Mouse (Mus musculus): Measurements from ENCODE around the gene Ptpn1. TPM values are rescaled to one million over a fixed set of nuclear protein-coding genes. Genes with fewer than 3 reads are reported as not detected.

Ptpn1 gene
- polyA plus RNA-seq, 1 experiment from 2014 or later: 50.7 TPM

GRCm38 (mm10) chr2:167954928-167955327 is 23.1 kb downstream of the Ptpn1 start:
- H3K4me1 ChIP-seq (replicated peaks; ENCODE audit: control insufficient read depth, insufficient read depth, low read length): peaks cover 23% of the 10 kb centered on the region
- 67% methylated on average over 7 of the region's 7 CpGs for WGBS

DNA sequence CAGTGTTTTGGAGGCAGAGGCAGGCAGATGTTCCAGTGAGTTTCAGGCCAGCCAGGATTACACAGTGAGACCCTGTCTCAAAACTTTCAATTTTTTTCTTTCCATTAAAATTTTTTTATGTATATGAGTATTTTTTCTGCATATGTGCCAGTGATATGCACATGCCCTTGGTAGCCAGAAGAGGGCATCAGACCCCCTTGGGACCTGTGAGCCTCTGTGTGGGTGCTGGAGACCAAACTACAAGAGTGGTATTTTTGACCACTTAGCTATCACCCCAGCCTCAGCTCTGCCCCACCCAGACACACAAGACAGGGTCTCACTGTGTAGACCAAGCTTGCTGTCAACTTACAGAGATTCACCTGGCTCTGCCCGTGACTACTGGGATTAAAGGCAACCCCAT is 25.7 kb downstream of the Ptpn1 start:
- no peak for DNase-seq (ENCODE audit: low spot score)
- no peaks in the 10 kb centered on the region for H3K36me3 ChIP-seq (ENCODE audit: control insufficient read depth, insufficient read depth, low read length)
- H3K9me3 ChIP-seq (ENCODE audit: control insufficient read depth, low read length): no peaks in the 10 kb centered on the region
- H3K27me3 ChIP-seq (replicated peaks; ENCODE audit: control insufficient read depth, insufficient read depth, low read length): no peaks in the 10 kb centered on the region
- WGBS: 87% methylated on average over 1 of the region's 1 CpGs
- no peak overlapping the region for H3K4me2 ChIP-seq
- H3K4me3 ChIP-seq (ENCODE audit: low read depth, low read length): no peak overlapping the region
- ATAC-seq (replicated peaks; ENCODE audit: low FRiP score): no peak
- no peak overlapping the region for H3K9ac ChIP-seq (ENCODE audit: low read depth, low read length)
- H3K27ac ChIP-seq (ENCODE audit: low read depth, low read length): no peak overlapping the region
- H3K4me1 ChIP-seq (replicated peaks; ENCODE audit: control insufficient read depth, insufficient read depth, low read length): peaks cover 34% of the 10 kb centered on the region

More at GRCm38 (mm10) chr2:167954928-167955327, 23.1 kb downstream of the Ptpn1 start:
- H3K9me3 ChIP-seq (ENCODE audit: control insufficient read depth, low read length): no peaks in the 10 kb centered on the region
- H3K4me2 ChIP-seq: no peak overlapping the region
- H3K4me3 ChIP-seq (ENCODE audit: low read depth, low read length): no peak overlapping the region
- no peak overlapping the region for H3K9ac ChIP-seq (ENCODE audit: low read depth, low read length)
- no peaks in the 10 kb centered on the region for H3K27me3 ChIP-seq (replicated peaks; ENCODE audit: control insufficient read depth, insufficient read depth, low read length)
- H3K36me3 ChIP-seq (ENCODE audit: control insufficient read depth, insufficient read depth, low read length): no peaks in the 10 kb centered on the region
- H3K27ac ChIP-seq (ENCODE audit: low read depth, low read length): no peak overlapping the region
- ATAC-seq (replicated peaks; ENCODE audit: low FRiP score): no peak
- DNase-seq (ENCODE audit: low spot score): no peak

DNA sequence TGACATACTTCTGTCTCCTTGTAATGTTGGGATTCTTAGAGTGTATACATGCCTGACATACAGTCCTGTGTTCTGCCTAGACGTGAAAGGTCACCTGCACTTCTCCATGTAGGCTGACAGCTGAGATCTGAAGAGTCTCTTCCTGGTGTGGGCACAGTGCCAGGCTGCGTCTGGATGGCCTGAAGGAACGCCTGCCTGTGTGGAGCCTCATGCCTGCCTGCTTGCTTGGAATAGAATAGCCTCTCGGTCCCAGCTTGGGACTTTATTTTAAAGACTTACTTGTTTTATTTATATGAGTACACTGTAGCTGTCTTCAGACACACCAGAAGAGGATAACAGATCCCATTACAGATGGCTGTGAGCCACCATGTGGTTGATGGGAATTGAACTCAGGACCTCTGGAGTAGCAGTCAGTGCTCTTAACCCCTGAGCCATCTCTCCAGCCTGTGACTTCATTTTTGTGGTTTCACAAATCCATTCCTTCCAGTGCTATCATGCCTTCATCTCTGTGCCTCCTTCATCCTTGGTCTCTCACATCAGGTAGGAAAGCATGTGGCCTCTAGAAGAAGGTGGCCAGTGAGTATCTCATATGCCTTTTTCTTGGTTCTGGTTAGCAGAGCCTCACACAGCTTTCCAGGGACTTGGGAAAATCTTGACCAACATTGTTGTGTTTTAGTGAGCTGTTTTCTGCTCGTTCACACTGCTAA is 26.4 kb downstream of the Ptpn1 start:
- 81% methylated on average over 5 of the region's 5 CpGs for WGBS
- Histone ChIP-seq H3K4me3 (ENCODE audit: low read depth, low read length) (no peak overlapping the region), H3K4me1 (replicated peaks; ENCODE audit: control insufficient read depth, insufficient read depth, low read length) (peaks cover 34% of the 10 kb centered on the region), H3K4me2 (peak overlapping the region; percentile 13; the same call in 1 of the 2 replicates), H3K27me3 (replicated peaks; ENCODE audit: control insufficient read depth, insufficient read depth, low read length) (no peaks in the 10 kb centered on the region), H3K9me3 (ENCODE audit: control insufficient read depth, low read length) (no peaks in the 10 kb centered on the region), H3K9ac (ENCODE audit: low read depth, low read length) (no peak overlapping the region), H3K27ac (ENCODE audit: low read depth, low read length) (no peak overlapping the region), H3K36me3 (ENCODE audit: control insufficient read depth, insufficient read depth, low read length) (no peaks in the 10 kb centered on the region)
- no peak for DNase-seq (ENCODE audit: low spot score)
- ATAC-seq (replicated peaks; ENCODE audit: low FRiP score): no peak

- no peak overlapping the region for H3K9ac ChIP-seq (ENCODE audit: low read depth, low read length)
- H3K36me3 ChIP-seq (ENCODE audit: control insufficient read depth, insufficient read depth, low read length): no peaks in the 10 kb centered on the region
- no peak for DNase-seq (ENCODE audit: low spot score)
- peak overlapping the region; percentile 16 for H3K4me2 ChIP-seq
- H3K27ac ChIP-seq (ENCODE audit: low read depth, low read length): no peak overlapping the region
- peaks cover 34% of the 10 kb centered on the region for H3K4me1 ChIP-seq (replicated peaks; ENCODE audit: control insufficient read depth, insufficient read depth, low read length)
- WGBS: 43% methylated on average over 4 of the region's 4 CpGs
- no peaks in the 10 kb centered on the region for H3K27me3 ChIP-seq (replicated peaks; ENCODE audit: control insufficient read depth, insufficient read depth, low read length)
- ATAC-seq (replicated peaks; ENCODE audit: low FRiP score): no peak
- no peaks in the 10 kb centered on the region for H3K9me3 ChIP-seq (ENCODE audit: control insufficient read depth, low read length)
- no peak overlapping the region for H3K4me3 ChIP-seq (ENCODE audit: low read depth, low read length)
Measured at GRCm38 (mm10) chr2:167958843-167959242, 27.0 kb downstream of the Ptpn1 start.

DNA sequence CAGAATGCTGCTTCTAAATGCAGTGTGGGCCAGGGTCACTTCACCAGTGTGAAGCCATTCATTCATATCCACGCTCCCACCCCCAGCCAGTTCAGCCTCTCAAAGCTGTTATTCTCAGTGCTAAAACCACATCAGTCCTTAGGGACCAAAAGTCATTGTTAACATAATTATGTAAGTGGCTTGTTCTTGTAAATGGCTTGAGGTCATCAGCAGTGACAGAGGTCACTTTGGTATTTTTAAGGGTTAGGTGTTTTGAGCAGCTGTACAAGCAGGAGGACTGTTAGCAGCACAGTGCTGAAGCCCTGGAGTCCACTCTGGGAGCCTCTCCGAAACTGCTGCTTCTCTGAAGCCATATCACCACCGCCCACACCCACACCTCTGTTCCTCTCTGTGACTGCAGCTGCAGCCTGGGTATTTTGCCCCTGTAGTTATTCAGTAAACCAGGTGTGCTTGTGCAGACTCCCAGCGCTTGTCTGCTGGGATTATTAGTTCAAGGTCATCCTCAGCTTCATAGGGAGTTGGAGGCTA is 27.6 kb downstream of the Ptpn1 start:
- Histone ChIP-seq H3K27me3 (replicated peaks; ENCODE audit: control insufficient read depth, insufficient read depth, low read length) (no peaks in the 10 kb centered on the region), H3K4me1 (replicated peaks; ENCODE audit: control insufficient read depth, insufficient read depth, low read length) (peaks cover 34% of the 10 kb centered on the region), H3K9ac (ENCODE audit: low read depth, low read length) (peak overlapping the region; percentile 3; the same call in 1 of the 2 replicates), H3K27ac (ENCODE audit: low read depth, low read length) (peak overlapping the region; percentile 57), H3K4me2 (peak overlapping the region; percentile 16), H3K4me3 (ENCODE audit: low read depth, low read length) (no peak overlapping the region), H3K9me3 (ENCODE audit: control insufficient read depth, low read length) (no peaks in the 10 kb centered on the region), H3K36me3 (ENCODE audit: control insufficient read depth, insufficient read depth, low read length) (0 out of 2 replicates have a peak, but pooled peaks cover under 1% of the 10 kb centered on the region)
- WGBS: 60% methylated on average over 4 of the region's 4 CpGs
- DNase-seq (ENCODE audit: low spot score): no peak
- 0 out of 2 replicates have a peak, but pooled peaks have one; percentile 39 for ATAC-seq (replicated peaks; ENCODE audit: low FRiP score)

DNA sequence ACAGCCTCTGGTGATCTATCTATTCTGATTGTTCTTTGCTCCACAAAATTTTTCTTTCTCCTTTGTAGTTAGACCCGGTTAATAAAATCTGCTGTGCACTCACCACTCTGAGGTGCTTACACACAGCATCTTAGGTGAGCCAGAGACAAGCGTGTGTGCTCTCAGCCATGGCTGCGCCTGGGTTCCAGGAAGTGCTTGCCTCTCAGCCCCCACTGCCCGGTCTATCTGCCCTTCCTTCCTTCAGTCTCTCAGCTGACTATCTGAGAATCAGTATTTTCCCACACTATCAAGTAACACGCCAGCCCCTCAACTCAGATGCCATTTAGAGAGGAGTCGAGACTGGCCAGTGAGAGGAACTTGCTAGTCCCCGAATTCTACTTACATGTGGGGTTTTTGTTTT is 28.1 kb downstream of the Ptpn1 start:
- Histone ChIP-seq H3K27ac (ENCODE audit: low read depth, low read length) (peak overlapping the region; percentile 57; the same call in 1 of the 2 replicates), H3K4me2 (peak overlapping the region; percentile 16), H3K4me3 (ENCODE audit: low read depth, low read length) (no peak overlapping the region), H3K4me1 (replicated peaks; ENCODE audit: control insufficient read depth, insufficient read depth, low read length) (peaks cover 34% of the 10 kb centered on the region), H3K9me3 (ENCODE audit: control insufficient read depth, low read length) (no peaks in the 10 kb centered on the region), H3K9ac (ENCODE audit: low read depth, low read length) (no peak overlapping the region), H3K27me3 (replicated peaks; ENCODE audit: control insufficient read depth, insufficient read depth, low read length) (no peaks in the 10 kb centered on the region), H3K36me3 (ENCODE audit: control insufficient read depth, insufficient read depth, low read length) (peaks cover 6% of the 10 kb centered on the region; the same call in 1 of the 2 replicates)
- 0 out of 2 replicates have a peak, but pooled peaks have one; percentile 24 for ATAC-seq (replicated peaks; ENCODE audit: low FRiP score)
- 42% methylated on average over 7 of the region's 7 CpGs for WGBS
- no peak for DNase-seq (ENCODE audit: low spot score)

- H3K9me3 ChIP-seq (ENCODE audit: control insufficient read depth, low read length): no peaks in the 10 kb centered on the region
- DNase-seq (ENCODE audit: low spot score) (no peak), ATAC-seq (replicated peaks; ENCODE audit: low FRiP score) (no peak)
- H3K9ac ChIP-seq (ENCODE audit: low read depth, low read length): no peak overlapping the region
- peaks cover 34% of the 10 kb centered on the region for H3K4me1 ChIP-seq (replicated peaks; ENCODE audit: control insufficient read depth, insufficient read depth, low read length)
- peak overlapping the region; percentile 25; the same call in 1 of the 2 replicates for H3K27ac ChIP-seq (ENCODE audit: low read depth, low read length)
- WGBS: 81% methylated on average over 8 of the region's 8 CpGs
- no peak overlapping the region for H3K4me3 ChIP-seq (ENCODE audit: low read depth, low read length)
- no peaks in the 10 kb centered on the region for H3K27me3 ChIP-seq (replicated peaks; ENCODE audit: control insufficient read depth, insufficient read depth, low read length)
- no peak overlapping the region for H3K4me2 ChIP-seq
- H3K36me3 ChIP-seq (ENCODE audit: control insufficient read depth, insufficient read depth, low read length): peaks cover 8% of the 10 kb centered on the region; the same call in 1 of the 2 replicates
Measured at GRCm38 (mm10) chr2:167960584-167960983, 28.7 kb downstream of the Ptpn1 start.

DNA sequence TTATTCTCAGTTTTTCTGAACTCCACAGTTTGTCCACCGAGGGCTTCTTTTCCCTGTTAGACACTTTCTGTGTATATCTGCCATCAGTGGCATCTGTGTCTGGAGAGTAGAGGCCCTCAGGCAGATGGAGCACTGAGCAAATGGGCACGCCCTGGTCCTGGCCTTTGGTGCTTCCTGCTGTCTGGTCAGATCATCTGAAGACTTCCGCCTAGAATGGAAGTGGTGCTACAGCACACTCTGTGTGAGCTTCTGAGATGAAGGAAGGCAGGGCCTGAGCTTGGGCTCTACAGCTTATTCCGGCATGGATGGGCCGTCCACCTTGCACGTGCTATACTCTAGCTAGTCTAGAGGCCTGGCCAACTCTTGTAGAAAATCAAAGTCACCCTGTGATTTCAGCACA is 30.5 kb downstream of the Ptpn1 start:
- peaks cover 34% of the 10 kb centered on the region for H3K4me1 ChIP-seq (replicated peaks; ENCODE audit: control insufficient read depth, insufficient read depth, low read length)
- no peak overlapping the region for H3K27ac ChIP-seq (ENCODE audit: low read depth, low read length)
- H3K9ac ChIP-seq (ENCODE audit: low read depth, low read length): no peak overlapping the region
- H3K27me3 ChIP-seq (replicated peaks; ENCODE audit: control insufficient read depth, insufficient read depth, low read length): no peaks in the 10 kb centered on the region
- no peak overlapping the region for H3K4me3 ChIP-seq (ENCODE audit: low read depth, low read length)
- H3K4me2 ChIP-seq: no peak overlapping the region
- ATAC-seq (replicated peaks; ENCODE audit: low FRiP score) (no peak), DNase-seq (ENCODE audit: low spot score) (no peak)
- 81% methylated on average over 6 of the region's 6 CpGs for WGBS
- H3K36me3 ChIP-seq (ENCODE audit: control insufficient read depth, insufficient read depth, low read length): peaks cover 9% of the 10 kb centered on the region; the same call in 1 of the 2 replicates
- no peaks in the 10 kb centered on the region for H3K9me3 ChIP-seq (ENCODE audit: control insufficient read depth, low read length)

GRCm38 (mm10) chr2:167963176-167963575 is 31.3 kb downstream of the Ptpn1 start:
- DNase-seq (ENCODE audit: low spot score): no peak
- no peak for ATAC-seq (replicated peaks; ENCODE audit: low FRiP score)
- no peaks in the 10 kb centered on the region for H3K9me3 ChIP-seq (ENCODE audit: control insufficient read depth, low read length)
- H3K27me3 ChIP-seq (replicated peaks; ENCODE audit: control insufficient read depth, insufficient read depth, low read length): no peaks in the 10 kb centered on the region
- WGBS: 83% methylated on average over 4 of the region's 4 CpGs
- peaks cover 32% of the 10 kb centered on the region for H3K4me1 ChIP-seq (replicated peaks; ENCODE audit: control insufficient read depth, insufficient read depth, low read length)
- H3K9ac ChIP-seq (ENCODE audit: low read depth, low read length): no peak overlapping the region
- peaks cover 13% of the 10 kb centered on the region; the same call in 1 of the 2 replicates for H3K36me3 ChIP-seq (ENCODE audit: control insufficient read depth, insufficient read depth, low read length)
- H3K4me3 ChIP-seq (ENCODE audit: low read depth, low read length): no peak overlapping the region
- H3K27ac ChIP-seq (ENCODE audit: low read depth, low read length): no peak overlapping the region
- H3K4me2 ChIP-seq: no peak overlapping the region

All from liver, embryonic 11.5 days (tissue).